Mouse (Mus musculus) liver, embryonic 13.5 days (tissue): ENCODE data around the gene Gcnt2. TPM values are rescaled to one million over a fixed set of nuclear protein-coding genes. Genes with fewer than 3 reads are reported as not detected.

Experiments used
- ATAC-seq: fragments of 200-750 bp; cut with Nextera tagmentation; 2 replicates; pipeline ENCODE4 v1.8.0; 2017; ENCODE audit warnings: low read depth, mild to moderate bottlenecking, moderate number of reproducible peaks, moderate library complexity
- DNase-seq: peaks from one replicate; pipeline ENCODE4 v3.0.0; 2022
- H3K27ac ChIP-seq: fragments of 300-500 bp; sonication (generic); 2 replicates; pipeline ENCODE4 v1.5.1; 2015; ENCODE audit warnings: moderate library complexity, mild to moderate bottlenecking, inconsistent platforms
- H3K27me3 ChIP-seq: fragments of 300-500 bp; sonication (generic); 2 replicates; pipeline ENCODE4 v1.6.1; 2015; ENCODE audit warnings: mild to moderate bottlenecking, inconsistent platforms
- H3K36me3 ChIP-seq: fragments of 300-500 bp; sonication (generic); 2 replicates; pipeline ENCODE4 v1.6.1; 2015; ENCODE audit warnings: mild to moderate bottlenecking, inconsistent platforms
- H3K4me1 ChIP-seq: fragments of 300-500 bp; sonication (generic); replicated peaks from 2 replicates; pipeline ENCODE4 v1.6.1; 2015; ENCODE audit warnings: inconsistent platforms
- H3K4me2 ChIP-seq: fragments of 300-500 bp; sonication (generic); 2 replicates; pipeline ENCODE4 v1.6.1; 2015; ENCODE audit warnings: inconsistent platforms, mild to moderate bottlenecking, moderate library complexity
- H3K4me3 ChIP-seq: fragments of 300-500 bp; sonication (generic); replicated peaks from 2 replicates; pipeline ENCODE4 v1.5.1; 2015; ENCODE audit warnings: mild to moderate bottlenecking, inconsistent platforms
- H3K9ac ChIP-seq: fragments of 300-500 bp; sonication (generic); 2 replicates; pipeline ENCODE4 v1.6.1; 2015; ENCODE audit warnings: mild to moderate bottlenecking, inconsistent platforms
- H3K9me3 ChIP-seq: fragments of 300-500 bp; sonication (generic); replicated peaks from 2 replicates; pipeline ENCODE4 v1.6.1; 2016; ENCODE audit warnings: inconsistent platforms
- WGBS: fragments of 180-500 bp; shearing (Covaris S2); methylation state at CpG from one replicate; pipeline ENCODE4 v1.1.7; 2015; ENCODE audit not compliant: insufficient replicate concordance; 5-methylcytosine and 5-hydroxymethylcytosine counted together
- polyA plus RNA-seq: library from polyadenylated mRNA; unstranded; fragments of >200 nt; fragmentation: Nextera tagmentation; extraction: Ambion mirVana; gene quantifications from 2 replicates; pipeline ENCODE4 v1.2.1, GENCODE M21; 2015

Gene Gcnt2
- polyA plus RNA-seq, 1 experiment from 2014 or later: 0.77 TPM

- 29% methylated on average over 3 of the region's 3 CpGs for WGBS
- Histone ChIP-seq H3K36me3 (no peaks in the 10 kb centered on the region), H3K9me3 (no peaks in the 10 kb centered on the region), H3K4me1 (peaks cover 20% of the 10 kb centered on the region), H3K9ac (no peak overlapping the region), H3K27me3 (no peaks in the 10 kb centered on the region), H3K4me2 (no peak overlapping the region), H3K27ac (no peak overlapping the region), H3K4me3 (no peak overlapping the region)
- no peak for DNase-seq
- no peak for ATAC-seq
Observed at GRCm38 (mm10) chr13:40944346-40944745, 84.8 kb downstream of the Gcnt2 start.

- 27% methylated on average over 3 of the region's 3 CpGs for WGBS
- no peak overlapping the region for H3K9ac ChIP-seq
- DNase-seq (no peak), ATAC-seq (no peak)
- no peaks in the 10 kb centered on the region for H3K27me3 ChIP-seq
- H3K4me1 ChIP-seq: peaks cover 20% of the 10 kb centered on the region
- H3K36me3 ChIP-seq: no peaks in the 10 kb centered on the region
- no peak overlapping the region for H3K4me3 ChIP-seq
- no peaks in the 10 kb centered on the region for H3K9me3 ChIP-seq
- no peak overlapping the region for H3K27ac ChIP-seq
- H3K4me2 ChIP-seq: no peak overlapping the region
Observed at GRCm38 (mm10) chr13:40946513-40946912, 87.0 kb downstream of the Gcnt2 start.

GRCm38 (mm10) chr13:40947538-40948205 is 88.1 kb downstream of the Gcnt2 start:
- 58% methylated on average over 7 of the region's 7 CpGs for WGBS
- ATAC-seq (no peak), DNase-seq (no peak)
- H3K9me3 ChIP-seq: no peaks in the 10 kb centered on the region
- peaks cover 20% of the 10 kb centered on the region for H3K4me1 ChIP-seq
- no peaks in the 10 kb centered on the region for H3K36me3 ChIP-seq
- no peak overlapping the region for H3K9ac ChIP-seq
- H3K4me3 ChIP-seq: no peak overlapping the region
- H3K27me3 ChIP-seq: no peaks in the 10 kb centered on the region
- no peak overlapping the region for H3K27ac ChIP-seq
- no peak overlapping the region for H3K4me2 ChIP-seq

DNA sequence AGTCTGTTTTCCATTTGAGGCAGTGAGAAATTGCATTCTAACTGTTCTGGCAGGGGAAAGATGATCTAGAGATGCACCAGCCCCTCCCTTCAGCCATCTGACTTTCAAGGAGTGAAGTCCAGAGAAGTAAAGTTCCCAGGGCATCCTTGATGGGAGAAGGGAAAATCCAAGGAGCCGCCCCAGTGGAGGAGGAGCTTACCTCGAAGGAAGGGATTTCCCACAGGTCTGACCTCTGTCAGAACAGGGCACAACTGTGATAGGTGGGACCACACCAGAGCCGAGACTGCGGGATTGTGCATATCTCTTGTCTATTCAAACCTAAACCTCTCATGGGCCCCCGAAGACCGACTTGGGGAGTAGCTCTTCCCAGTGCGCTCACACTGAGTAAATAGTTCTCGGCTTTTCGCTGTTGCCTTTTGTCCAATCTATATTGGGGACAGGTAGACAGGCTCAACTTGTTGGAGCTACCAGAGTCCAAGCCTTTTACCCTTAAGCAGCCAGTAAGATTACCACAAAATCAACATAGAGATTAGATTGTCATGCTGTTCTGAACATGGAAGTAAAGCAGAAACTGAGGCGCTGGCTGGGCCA is 91.9 kb downstream of the Gcnt2 start:
- Histone ChIP-seq H3K27ac (no peak overlapping the region), H3K27me3 (no peaks in the 10 kb centered on the region), H3K4me1 (peaks cover 11% of the 10 kb centered on the region), H3K9me3 (no peaks in the 10 kb centered on the region), H3K9ac (no peak overlapping the region), H3K4me3 (no peak overlapping the region), H3K4me2 (no peak overlapping the region), H3K36me3 (no peaks in the 10 kb centered on the region)
- no peak for ATAC-seq
- no peak for DNase-seq
- WGBS: 68% methylated on average over 10 of the region's 10 CpGs

- Histone ChIP-seq H3K27ac (no peak overlapping the region), H3K9ac (no peak overlapping the region), H3K36me3 (no peaks in the 10 kb centered on the region), H3K27me3 (no peaks in the 10 kb centered on the region), H3K4me1 (no peaks in the 10 kb centered on the region), H3K9me3 (no peaks in the 10 kb centered on the region), H3K4me3 (no peak overlapping the region), H3K4me2 (no peak overlapping the region)
- DNase-seq (no peak), ATAC-seq (no peak)
- 66% methylated on average over 6 of the region's 6 CpGs for WGBS
Observed at GRCm38 (mm10) chr13:40953231-40953630, 93.7 kb downstream of the Gcnt2 start.

- no peak for DNase-seq
- no peaks in the 10 kb centered on the region for H3K27me3 ChIP-seq
- H3K4me1 ChIP-seq: no peaks in the 10 kb centered on the region
- H3K9ac ChIP-seq: no peak overlapping the region
- WGBS: 73% methylated on average over 7 of the region's 7 CpGs
- H3K36me3 ChIP-seq: no peaks in the 10 kb centered on the region
- H3K27ac ChIP-seq: no peak overlapping the region
- H3K9me3 ChIP-seq: no peaks in the 10 kb centered on the region
- H3K4me3 ChIP-seq: no peak overlapping the region
- no peak for ATAC-seq
- no peak overlapping the region for H3K4me2 ChIP-seq
Observed at GRCm38 (mm10) chr13:40955773-40956172, 96.2 kb downstream of the Gcnt2 start.

DNA sequence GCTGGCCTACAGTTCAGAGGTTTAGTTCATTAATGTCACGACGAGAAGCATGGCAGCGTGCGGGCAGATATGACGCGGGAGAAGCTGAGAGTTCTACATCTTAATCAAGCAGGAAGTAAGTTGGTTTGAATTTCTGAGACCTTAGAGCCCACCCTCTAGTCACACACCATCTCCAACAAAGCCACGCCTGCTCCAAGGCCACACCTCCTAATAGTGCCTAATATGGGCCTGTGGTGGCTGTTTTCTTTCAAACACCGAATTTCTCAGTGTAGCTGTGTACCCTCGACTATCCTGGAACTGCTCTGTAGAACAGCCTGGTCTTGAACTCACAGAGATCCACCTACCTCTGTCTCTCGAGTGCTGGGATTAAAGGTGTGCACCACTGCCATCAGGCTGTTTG is 108.1 kb downstream of the Gcnt2 start:
- no peak for ATAC-seq
- Histone ChIP-seq H3K36me3 (no peaks in the 10 kb centered on the region), H3K4me3 (no peak overlapping the region), H3K27me3 (no peaks in the 10 kb centered on the region), H3K4me1 (no peaks in the 10 kb centered on the region), H3K9me3 (no peaks in the 10 kb centered on the region), H3K4me2 (no peak overlapping the region), H3K9ac (no peak overlapping the region), H3K27ac (no peak overlapping the region)
- no peak for DNase-seq
- 68% methylated on average over 10 of the region's 10 CpGs for WGBS

DNA sequence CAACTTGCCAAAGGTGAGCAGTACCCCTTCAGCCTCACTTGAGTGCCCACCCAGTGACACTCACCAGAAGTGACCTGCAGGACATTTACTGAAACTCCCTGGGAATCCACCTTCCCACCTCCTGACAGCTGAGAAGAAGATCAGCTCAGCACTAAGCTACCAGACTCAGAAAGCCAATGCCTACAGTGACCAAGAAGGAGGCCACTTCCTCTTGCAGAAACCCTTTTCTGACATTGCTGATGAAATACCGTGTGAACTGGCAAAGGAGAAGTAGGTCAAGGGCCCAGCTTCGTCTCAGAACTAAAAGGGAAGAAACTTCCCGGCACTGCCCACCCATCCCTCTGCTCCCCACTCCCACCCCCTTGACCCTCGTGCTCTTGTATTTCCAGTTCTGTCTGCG is 109.0 kb downstream of the Gcnt2 start:
- H3K27ac ChIP-seq: no peak overlapping the region
- no peak overlapping the region for H3K4me2 ChIP-seq
- H3K9ac ChIP-seq: no peak overlapping the region
- no peaks in the 10 kb centered on the region for H3K36me3 ChIP-seq
- DNase-seq (no peak), ATAC-seq (0 out of 2 replicates have a peak, but pooled peaks have one; percentile 23)
- H3K4me1 ChIP-seq: no peaks in the 10 kb centered on the region
- no peaks in the 10 kb centered on the region for H3K9me3 ChIP-seq
- 30% methylated on average over 5 of the region's 5 CpGs for WGBS
- H3K27me3 ChIP-seq: no peaks in the 10 kb centered on the region
- no peak overlapping the region for H3K4me3 ChIP-seq

DNA sequence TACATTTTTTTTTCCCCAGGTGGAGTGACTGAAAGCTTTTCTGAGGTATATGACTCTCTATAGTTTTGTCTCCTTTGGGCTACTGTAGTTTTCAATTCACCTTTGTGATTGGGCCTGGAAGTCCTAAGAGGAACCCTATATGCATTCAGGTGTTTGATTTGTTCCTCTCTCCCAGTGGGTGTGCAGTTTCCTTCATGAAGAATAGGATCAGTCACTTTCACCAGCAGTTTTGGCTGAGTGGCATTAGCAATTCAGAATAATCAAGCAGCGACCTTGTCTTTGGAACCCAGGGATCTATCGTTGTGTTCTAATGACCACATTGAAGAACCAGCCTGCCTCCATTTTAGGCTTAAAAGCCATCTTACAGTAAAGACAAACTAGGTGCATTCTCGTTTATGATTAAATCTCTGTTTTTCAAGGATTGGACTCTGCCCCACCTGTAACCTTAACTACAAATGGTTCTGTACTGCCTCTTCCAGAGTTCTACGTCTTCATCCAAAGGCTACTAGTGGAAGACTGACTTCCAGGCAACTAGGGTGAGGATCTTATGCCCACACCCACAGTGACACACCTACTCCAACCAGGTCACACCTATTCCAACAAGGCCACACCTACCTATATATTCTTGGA is 110.3 kb downstream of the Gcnt2 start:
- DNase-seq (no peak), ATAC-seq (no peak)
- WGBS: 72% methylated on average over 4 of the region's 4 CpGs

GRCm38 (mm10) chr13:40971261-40971660 is 111.7 kb downstream of the Gcnt2 start:
- ATAC-seq: no peak

More for the DNA sequence above, 110.3 kb downstream of the Gcnt2 start:
- Histone ChIP-seq H3K36me3 (no peaks in the 10 kb centered on the region), H3K4me3 (no peak overlapping the region), H3K27ac (no peak overlapping the region), H3K4me2 (no peak overlapping the region), H3K9ac (no peak overlapping the region), H3K9me3 (no peaks in the 10 kb centered on the region), H3K27me3 (no peaks in the 10 kb centered on the region), H3K4me1 (no peaks in the 10 kb centered on the region)

GRCm38 (mm10) chr13:40971831-40972230 is 112.3 kb downstream of the Gcnt2 start:
- Histone ChIP-seq H3K4me2 (no peak overlapping the region), H3K4me3 (no peak overlapping the region), H3K36me3 (no peaks in the 10 kb centered on the region), H3K9me3 (no peaks in the 10 kb centered on the region), H3K9ac (no peak overlapping the region), H3K27me3 (no peaks in the 10 kb centered on the region), H3K4me1 (no peaks in the 10 kb centered on the region), H3K27ac (no peak overlapping the region)
- WGBS: 66% methylated on average over 2 of the region's 2 CpGs
- no peak for DNase-seq
- no peak for ATAC-seq

More at GRCm38 (mm10) chr13:40971261-40971660, 111.7 kb downstream of the Gcnt2 start:
- no peak overlapping the region for H3K4me3 ChIP-seq
- no peaks in the 10 kb centered on the region for H3K9me3 ChIP-seq
- no peak overlapping the region for H3K27ac ChIP-seq
- H3K4me2 ChIP-seq: no peak overlapping the region
- DNase-seq: no peak
- WGBS: 65% methylated on average over 5 of the region's 5 CpGs
- H3K4me1 ChIP-seq: no peaks in the 10 kb centered on the region
- H3K36me3 ChIP-seq: no peaks in the 10 kb centered on the region
- H3K9ac ChIP-seq: no peak overlapping the region
- H3K27me3 ChIP-seq: no peaks in the 10 kb centered on the region

- 73% methylated on average over 5 of the region's 5 CpGs for WGBS
- H3K27me3 ChIP-seq: no peaks in the 10 kb centered on the region
- DNase-seq (no peak), ATAC-seq (no peak)
- no peaks in the 10 kb centered on the region for H3K36me3 ChIP-seq
- H3K9me3 ChIP-seq: no peaks in the 10 kb centered on the region
- H3K9ac ChIP-seq: no peak overlapping the region
- no peak overlapping the region for H3K27ac ChIP-seq
- H3K4me3 ChIP-seq: no peak overlapping the region
- no peak overlapping the region for H3K4me2 ChIP-seq
- no peaks in the 10 kb centered on the region for H3K4me1 ChIP-seq
Observed at GRCm38 (mm10) chr13:40972976-40973375, 113.4 kb downstream of the Gcnt2 start.
